Mouse (Mus musculus): Measurements from ENCODE around the gene Dmd.

The Dmd gene

GRCm38 (mm10) chrX:85049593-85049992, 2100.9 kb downstream of the Dmd start:
- DNase-seq: no peak

GRCm38 (mm10) chrX:85073602-85074001, 2124.9 kb downstream of the Dmd start:
- no peak for DNase-seq

GRCm38 (mm10) chrX:85076845-85077244, 2128.2 kb downstream of the Dmd start:
- DNase-seq: peak; percentile 6

- no peak for DNase-seq
Measured at GRCm38 (mm10) chrX:85077605-85078004, 2128.9 kb downstream of the Dmd start.

- no peak for DNase-seq
Measured at GRCm38 (mm10) chrX:85079174-85079573, 2130.5 kb downstream of the Dmd start.

- DNase-seq: peak in 1 of 2 experiments; percentile 22
Measured at GRCm38 (mm10) chrX:85084237-85085153, 2135.8 kb downstream of the Dmd start.

GRCm38 (mm10) chrX:85089506-85089905, 2140.8 kb downstream of the Dmd start:
- DNase-seq: peak; percentile 5 to 9

- DNase-seq: no peak
Measured at GRCm38 (mm10) chrX:85093354-85093753, 2144.7 kb downstream of the Dmd start.

GRCm38 (mm10) chrX:85098691-85099090, 2150.0 kb downstream of the Dmd start:
- DNase-seq: no peak

GRCm38 (mm10) chrX:85112418-85112817, 2163.7 kb downstream of the Dmd start:
- DNase-seq: no peak

GRCm38 (mm10) chrX:85132706-85133105, 2184.0 kb downstream of the Dmd start:
- no peak for DNase-seq

GRCm38 (mm10) chrX:85137293-85137692, 2188.6 kb downstream of the Dmd start:
- DNase-seq: peak in 1 of 2 experiments; percentile 2

GRCm38 (mm10) chrX:85171264-85171663, 2222.6 kb downstream of the Dmd start:
- DNase-seq: no peak

- DNase-seq: peak; percentile 2 to 7
Measured at GRCm38 (mm10) chrX:85187565-85187964, 2238.9 kb downstream of the Dmd start.

GRCm38 (mm10) chrX:85193856-85194255, 2245.2 kb downstream of the Dmd start:
- DNase-seq: no peak

GRCm38 (mm10) chrX:85197688-85198087, 2249.0 kb downstream of the Dmd start:
- DNase-seq: peak; percentile 6 to 8

- DNase-seq: peak; percentile 28 to 58
Measured at GRCm38 (mm10) chrX:85199398-85199797, 2250.7 kb downstream of the Dmd start.

- DNase-seq: no peak
Measured at GRCm38 (mm10) chrX:85207001-85207400, 2258.3 kb downstream of the Dmd start.

GRCm38 (mm10) chrX:85226883-85227282, 2278.2 kb downstream of the Dmd start:
- no peak for DNase-seq

GRCm38 (mm10) chrX:85249379-85249778, 2300.7 kb downstream of the Dmd start, which contains the start of gene Fthl17a:
Gene Fthl17a (plus strand): TSS chrX:85249679.
- DNase-seq: no peak

All from cerebellum, postnatal 10 days (tissue).